Mouse (Mus musculus) cerebellum, adult 9-11 months (tissue): ENCODE measurements around the gene Gm49510.

Source experiments
- DNase-seq: peaks from one replicate; pipeline ENCODE4 v3.0.0; 2022

Gene Gm49510

DNA sequence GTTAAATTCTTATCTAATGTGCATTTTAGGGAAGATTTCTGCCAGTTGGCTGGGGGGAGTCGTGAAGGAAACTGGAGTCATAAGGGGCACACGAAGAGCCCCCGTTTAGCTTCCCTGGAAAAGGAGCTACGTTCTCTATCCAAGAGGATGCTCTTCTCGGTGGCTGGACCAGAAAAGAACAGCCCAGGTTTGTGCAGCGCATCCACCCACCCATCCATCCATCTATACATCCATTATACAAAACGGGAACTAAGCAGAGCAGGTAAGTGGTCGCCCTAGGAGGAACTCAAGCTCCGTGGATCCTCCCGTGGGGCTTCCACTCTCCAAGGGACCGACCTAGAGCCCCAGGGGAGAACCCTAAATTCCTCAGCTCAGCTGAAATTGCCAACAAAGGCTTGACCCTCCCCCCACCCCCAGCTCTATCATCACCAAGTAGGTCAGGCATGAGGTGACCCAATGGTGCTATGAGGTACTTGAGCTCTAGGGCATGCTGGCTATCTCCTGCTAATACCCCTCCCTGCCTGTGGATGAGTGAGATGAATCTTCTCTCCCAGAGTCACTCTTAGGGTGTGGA lies 48.8 kb downstream of the Gm49510 start:
- peak; percentile 47 for DNase-seq

DNA sequence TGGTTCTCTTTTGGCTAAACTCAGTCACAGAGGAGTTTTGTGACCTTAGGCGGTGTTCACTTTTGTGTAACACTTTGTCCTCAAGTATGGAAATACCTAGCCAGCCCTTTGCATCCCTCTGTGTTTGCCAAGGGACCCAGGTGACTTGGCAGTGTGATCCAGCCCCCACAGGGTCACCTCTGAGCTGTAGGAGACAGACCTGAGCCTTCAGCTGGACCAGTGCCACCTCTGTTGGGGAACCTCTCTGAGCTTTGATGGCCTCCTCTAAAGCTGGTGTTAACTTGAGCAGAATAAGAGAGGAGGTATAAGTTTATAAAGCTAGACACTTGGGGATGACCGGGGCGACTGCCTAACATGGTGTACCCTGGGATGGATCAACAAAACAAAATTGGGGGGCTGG lies 49.4 kb downstream of the Gm49510 start:
- DNase-seq, result peak; percentile 71

DNA sequence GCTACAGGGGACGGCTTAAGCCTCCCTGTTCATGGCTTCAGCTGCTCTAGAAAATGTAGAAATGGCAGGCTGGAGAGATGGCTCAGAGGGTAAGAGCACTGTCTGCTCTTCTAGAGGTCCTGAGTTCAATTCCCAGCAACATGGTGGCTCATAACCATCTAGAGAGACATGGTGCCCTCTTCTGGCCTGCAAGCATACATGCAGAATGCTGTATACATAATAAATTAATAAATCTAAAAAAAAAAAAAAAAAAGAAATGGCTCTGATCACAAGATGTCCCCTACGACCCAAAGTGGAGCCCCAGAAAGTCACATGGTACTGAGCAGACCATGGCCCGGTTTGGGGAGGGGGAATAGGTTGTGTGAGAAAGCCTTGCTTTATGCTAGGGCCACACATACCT lies 56.2 kb downstream of the Gm49510 start:
- no peak for DNase-seq

DNA sequence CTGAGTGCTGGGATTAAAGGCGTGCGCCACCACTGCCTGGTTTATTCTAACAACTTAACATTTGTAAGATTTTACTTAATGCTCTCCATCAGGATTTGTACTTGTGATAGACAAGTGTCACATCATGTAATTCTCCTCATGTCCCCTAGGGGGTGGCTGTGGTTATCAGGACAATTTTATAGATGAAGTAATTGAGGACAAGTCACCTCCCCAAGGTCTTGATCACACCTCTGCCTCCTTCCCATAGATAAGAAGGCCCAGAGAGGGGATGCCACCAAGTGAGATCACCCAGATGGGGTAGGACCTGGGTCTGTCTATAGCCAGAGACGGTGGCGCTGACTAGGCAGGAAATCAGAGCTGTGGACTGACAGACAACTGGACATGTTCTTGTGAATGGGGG lies 56.9 kb downstream of the Gm49510 start:
- peak; percentile 53 for DNase-seq

DNA sequence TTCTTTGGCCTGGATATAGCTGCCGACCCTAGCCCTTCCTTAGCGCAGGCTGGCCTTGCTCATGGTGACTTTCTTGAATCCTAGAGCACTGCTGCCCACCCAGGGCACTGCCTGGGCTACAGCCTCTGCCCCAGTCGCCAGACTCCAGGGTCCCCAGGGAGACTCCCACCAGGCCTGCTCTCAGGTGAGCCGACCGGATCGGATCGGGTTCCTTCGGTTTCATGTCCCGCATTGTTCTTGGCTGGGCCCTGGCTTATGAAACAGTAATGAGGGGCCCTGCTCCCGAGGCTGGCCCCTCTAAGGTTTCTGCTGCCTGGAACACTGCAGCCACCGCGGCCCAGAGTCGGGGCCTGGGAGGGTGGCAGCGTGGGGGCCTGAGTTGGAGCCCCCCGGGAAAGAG lies 57.6 kb downstream of the Gm49510 start:
- peak; percentile 34 for DNase-seq

DNA sequence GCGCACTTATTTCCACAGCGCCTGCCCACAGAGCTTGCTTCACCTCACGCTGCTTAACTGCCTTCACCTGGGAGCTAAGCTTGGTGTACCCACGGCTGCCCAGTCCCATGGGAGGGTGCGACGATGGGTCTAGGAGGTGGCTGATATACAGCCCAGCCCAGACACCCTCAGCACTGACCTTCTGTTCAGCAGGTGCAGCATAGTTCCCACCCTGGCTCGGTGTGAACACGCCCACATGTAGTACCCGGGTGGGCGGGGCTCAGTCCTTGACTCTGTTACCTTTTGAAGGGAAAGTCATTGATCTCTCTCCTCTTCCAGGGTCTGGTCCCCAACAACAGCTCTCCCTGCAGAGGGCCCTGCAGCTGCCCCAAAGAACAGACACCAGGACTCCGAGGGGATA lies 60.1 kb downstream of the Gm49510 start:
- DNase-seq, result no peak

DNA sequence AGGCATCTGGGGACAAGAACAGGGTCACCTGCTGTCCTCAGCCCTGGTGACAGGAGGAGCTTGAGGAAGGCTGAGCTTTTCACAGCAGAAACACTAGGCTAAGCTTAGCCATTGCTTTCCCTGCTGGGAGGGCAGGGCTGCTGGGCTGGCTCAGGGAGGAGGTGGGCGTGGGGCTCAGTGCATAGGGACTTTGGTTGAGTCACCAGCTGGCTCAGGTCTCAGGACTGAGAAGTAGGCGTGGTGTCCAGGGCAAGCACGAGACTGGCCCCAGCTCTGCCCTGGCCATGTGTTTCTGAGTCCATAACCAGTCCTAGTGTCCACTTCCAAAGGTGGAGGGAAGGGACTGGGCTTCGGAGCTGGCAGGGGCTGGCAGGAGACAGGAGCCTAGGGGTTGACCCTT lies 60.6 kb downstream of the Gm49510 start:
- peak; percentile 22 for DNase-seq

DNA sequence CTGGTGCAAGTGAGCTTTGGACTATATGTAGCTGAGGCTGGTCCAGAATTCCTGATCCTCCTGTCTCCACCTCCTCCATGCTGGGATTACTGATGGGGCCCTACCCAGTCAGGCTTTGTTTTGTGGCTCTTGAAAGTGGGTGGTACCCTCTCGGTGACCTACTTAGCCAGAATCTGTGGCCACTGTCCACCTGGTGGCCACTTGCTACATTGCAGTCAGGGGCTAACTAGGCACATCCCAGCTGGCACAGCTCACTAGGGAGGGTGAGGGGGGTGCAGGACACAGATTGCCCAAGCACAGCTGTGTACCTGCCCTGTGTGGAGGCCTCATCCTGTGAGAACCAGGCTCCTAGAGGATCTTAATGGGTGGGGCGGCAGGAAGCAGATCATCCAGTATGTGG lies 63.4 kb downstream of the Gm49510 start:
- peak; percentile 88 for DNase-seq
